Mouse (Mus musculus): Measurements from ENCODE around the gene Tef.

The Tef gene

DNA sequence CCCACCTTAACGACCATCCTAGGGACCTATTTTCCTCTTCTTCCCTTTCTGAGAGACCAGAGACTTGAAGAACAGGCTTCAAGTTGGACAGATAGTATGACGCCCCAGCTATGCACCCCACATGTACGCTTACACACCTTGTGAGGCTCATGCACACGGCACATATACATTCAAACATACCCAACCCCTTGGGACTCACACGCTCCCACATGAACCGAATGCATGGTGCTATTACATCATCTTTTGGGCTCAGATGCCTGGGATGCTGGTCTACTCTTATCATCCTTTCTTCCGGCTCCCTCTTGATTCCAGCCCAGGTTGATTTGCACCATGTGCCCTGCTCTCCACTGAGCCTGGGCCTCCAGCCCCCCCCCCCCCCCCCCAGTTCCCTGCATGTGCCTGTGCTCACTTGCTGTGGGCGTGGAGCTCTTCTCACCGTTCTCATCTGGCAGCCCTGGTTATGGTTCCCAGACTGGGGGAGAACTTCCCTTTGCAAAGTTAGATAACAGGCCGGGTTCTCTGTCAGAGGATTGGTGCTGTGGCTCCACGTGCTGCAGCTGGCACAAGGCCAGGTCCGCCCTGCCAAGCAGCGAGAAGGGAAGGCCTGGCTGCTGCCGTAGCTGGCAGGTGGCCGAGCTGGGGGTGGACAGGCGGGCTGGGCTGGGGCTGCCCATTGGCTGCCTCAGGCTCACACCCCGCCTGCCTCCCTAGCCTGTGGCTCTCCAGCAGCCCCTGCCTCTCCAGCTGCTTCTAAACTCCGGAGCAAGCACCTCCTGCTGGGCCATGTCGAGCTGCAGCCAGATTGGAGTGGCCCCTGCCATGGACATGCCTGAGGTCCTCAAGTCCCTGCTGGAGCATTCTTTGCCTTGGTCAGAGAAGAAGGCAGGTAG, at the start of gene Tef:
Tef (plus strand) TSS at position 421 of the 890 bp plus-strand sequence.
- DNase-seq = peak; percentile 100

- no peak for DNase-seq
Measured at GRCm38 (mm10) chr15:81753669-81754068, 48.6 kb upstream of the Tef start.

GRCm38 (mm10) chr15:81758701-81759100, 43.5 kb upstream of the Tef start:
- peak in 1 of 2 experiments; percentile 57 for DNase-seq

- no peak for DNase-seq
Measured at GRCm38 (mm10) chr15:81759542-81759941, 42.7 kb upstream of the Tef start.

DNA sequence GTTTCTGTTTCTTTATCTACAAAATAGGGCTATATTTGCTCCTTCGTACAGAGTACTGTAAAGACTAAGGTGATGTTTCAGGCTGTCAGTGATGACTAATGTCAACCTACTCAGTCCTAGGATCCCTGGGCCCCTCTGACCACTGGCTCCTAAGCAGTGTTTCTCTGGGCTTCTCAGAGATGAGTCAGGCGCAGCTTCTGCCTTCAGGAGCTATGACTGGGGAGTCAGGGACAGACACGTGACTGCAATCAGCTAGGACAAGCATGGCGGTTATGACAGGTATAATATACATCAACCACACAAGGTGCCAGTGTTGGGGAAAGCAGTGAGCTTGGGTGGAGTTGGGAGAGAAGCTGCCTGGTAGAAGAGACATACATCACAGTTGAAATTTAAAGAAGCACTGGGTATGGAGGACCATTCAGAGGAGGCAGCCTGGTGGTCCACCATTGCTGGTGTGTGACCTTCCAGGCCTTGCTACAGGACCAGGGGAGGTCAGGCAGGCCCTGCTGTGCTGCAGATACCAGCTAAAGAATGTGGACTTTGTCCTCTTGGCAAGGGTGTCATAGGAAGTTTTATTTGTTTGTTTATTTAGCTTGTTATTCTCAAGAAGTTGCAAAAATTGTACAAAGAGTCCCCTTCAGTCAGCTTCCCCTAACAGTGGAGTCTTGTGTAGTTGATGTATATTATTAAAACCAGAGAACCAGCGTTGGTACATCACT, 41.7 kb upstream of the Tef start:
- DNase-seq = no peak

DNA sequence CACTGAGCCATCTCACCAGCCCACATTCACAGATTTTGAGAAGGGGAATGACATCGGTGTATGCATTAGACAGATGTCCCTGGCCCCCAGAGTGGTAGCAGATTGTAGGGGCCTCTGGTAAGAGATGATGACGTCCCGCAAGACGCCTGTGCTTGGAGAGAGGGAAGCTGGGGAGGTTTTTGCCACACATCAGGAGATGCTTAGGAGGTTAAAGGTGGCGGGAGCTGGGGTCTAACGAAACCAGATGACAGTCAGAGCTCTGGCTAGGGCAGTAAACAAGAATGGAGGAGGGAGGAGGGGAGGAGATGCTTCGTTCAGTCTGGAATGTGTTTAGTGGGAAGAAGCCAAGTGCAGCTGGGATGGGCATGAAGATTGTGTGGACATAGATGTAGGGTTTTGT, 40.8 kb upstream of the Tef start:
- no peak for DNase-seq

DNA sequence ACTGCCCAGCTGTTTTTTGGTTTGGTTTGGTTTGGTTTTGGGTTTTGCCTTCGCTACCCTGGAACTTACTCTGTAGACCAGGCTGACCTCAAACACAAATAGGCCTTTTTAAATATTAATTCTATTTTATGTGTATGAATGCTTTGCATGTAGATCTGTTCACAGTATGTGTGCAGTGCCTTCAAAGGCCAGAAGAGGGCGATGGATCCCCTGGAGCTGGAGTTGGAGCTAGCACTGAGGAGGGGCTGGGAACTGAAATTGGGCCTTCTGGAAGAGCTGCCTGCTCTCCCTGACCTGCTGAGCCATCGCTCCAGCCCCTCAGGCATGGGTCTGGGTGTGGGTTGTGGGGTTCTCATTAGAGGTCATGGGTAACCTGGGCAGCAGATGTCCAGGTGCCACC, 40.3 kb upstream of the Tef start:
- DNase-seq = no peak

DNA sequence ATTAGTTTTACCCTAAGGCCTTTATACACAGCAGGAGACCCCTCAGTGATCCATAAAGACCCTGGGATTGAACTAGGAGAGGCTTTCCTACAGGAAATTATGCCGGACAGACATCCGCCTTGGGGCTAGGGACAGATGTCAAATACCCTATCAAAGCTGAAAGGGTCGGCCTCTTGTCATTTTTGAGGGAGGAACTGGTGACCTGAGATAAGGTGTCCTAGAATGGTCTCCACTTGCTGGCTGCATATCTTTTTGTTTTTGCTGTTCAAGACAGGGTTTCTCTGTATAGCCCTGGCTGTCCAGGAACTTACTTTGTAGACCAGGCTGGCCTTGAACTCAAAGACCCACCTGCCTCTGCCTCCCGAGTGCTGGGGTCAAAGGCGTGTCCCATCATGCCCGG, 37.6 kb upstream of the Tef start:
- no peak for DNase-seq

DNA sequence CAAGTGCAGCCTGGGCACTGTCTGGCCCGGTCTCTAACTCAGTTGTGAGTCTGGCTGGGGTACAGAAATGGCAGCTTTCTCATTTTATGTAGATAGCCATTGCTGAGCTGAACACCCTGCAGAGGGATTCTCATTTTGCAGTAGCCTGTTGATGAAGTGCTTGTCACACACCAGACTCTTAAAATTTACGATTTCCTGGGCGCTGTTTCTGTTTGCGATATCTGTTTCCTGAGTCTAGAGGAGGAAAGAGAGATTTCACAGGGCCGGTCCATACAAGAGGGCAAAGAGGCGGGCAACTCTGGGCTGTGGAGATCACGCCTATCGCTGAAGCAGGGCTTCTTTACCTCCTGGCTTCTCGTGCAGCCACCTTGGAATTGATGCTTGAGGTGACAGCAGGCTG, 36.6 kb upstream of the Tef start:
- no peak for DNase-seq

- DNase-seq = no peak
Measured at GRCm38 (mm10) chr15:81766439-81766838, 35.8 kb upstream of the Tef start.

GRCm38 (mm10) chr15:81769037-81769436, 33.2 kb upstream of the Tef start:
- DNase-seq = peak in 1 of 2 experiments; percentile 46

DNA sequence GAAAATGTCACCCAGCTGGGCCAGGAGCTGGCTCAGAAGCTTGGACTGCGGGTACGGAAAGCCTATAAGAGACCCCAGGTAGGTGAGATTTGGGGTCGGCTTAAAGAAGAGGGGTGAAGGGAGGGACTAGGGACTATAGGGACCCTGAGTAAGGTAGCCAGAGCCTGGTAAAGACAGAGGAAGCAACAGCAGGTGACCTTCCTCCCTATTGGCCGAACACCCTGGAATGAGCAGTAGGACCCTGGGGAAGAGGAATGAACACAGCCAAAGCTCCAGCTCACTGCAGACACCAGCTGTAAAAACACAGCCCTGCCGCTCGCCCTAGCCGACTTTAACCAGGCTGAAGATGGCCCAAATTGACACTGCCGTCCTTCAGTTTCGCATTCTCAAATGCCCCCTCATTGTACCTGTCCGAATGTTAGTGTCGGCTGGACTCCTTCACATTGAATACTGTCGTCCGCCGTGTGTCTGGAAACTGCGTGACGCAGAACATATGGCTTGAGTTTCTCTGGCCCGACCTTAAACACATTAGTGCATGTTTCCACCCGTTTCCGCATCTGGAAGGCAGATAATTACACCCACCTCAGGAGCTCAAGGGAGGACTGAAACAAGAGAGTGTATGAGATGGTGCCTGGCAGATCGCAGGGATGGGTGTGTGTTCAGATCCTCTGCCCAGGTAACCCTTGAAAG, 29.6 kb upstream of the Tef start:
- DNase-seq = peak in 1 of 2 experiments; percentile 46

- DNase-seq = peak in 1 of 2 experiments; percentile 43
Measured at GRCm38 (mm10) chr15:81774505-81775171, 27.6 kb upstream of the Tef start.

GRCm38 (mm10) chr15:81776631-81777422, 25.4 kb upstream of the Tef start:
- DNase-seq = no peak

GRCm38 (mm10) chr15:81781816-81782215, 20.4 kb upstream of the Tef start:
- no peak for DNase-seq

DNA sequence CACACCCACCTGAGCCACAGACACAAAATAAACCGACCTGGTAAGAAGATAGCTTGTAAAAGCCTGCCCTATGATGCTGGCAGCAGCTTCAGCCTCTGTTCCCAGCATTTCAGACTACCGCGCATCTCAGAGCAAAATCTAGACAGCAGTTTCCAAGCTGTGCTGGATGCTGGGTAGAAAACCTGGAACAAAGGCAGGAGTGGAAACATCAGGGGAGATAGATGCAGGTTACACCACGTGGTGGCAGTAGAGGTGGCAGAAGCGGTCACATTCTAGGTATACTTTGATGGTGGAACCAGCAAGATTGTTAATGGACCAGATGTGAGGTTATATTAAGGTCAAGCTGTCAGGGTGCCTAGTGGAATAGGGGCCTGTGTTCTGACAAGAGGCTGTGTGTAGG, 17.5 kb upstream of the Tef start:
- peak; percentile 59 to 71 for DNase-seq

DNA sequence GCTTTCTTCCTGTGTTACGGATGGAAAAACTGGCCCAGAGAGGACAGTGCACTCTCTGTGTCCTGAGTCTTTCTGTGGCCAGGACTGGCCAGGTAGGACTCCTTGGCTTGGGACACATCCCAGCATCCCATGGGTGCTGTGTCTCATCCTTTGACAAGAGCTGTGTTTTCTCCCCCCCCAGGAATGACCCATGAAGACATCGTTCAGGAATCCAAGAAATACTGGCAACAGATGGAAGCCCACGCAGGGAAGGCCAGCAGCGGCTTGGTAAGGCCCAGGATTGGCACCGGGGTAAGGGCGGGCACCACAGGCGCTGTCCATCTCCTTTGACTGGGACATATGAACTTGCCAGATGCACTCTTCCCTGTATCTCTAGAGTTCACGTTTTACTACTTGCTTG, 16.5 kb upstream of the Tef start:
- no peak for DNase-seq

- DNase-seq = no peak
Measured at GRCm38 (mm10) chr15:81787525-81787924, 14.7 kb upstream of the Tef start.

DNA sequence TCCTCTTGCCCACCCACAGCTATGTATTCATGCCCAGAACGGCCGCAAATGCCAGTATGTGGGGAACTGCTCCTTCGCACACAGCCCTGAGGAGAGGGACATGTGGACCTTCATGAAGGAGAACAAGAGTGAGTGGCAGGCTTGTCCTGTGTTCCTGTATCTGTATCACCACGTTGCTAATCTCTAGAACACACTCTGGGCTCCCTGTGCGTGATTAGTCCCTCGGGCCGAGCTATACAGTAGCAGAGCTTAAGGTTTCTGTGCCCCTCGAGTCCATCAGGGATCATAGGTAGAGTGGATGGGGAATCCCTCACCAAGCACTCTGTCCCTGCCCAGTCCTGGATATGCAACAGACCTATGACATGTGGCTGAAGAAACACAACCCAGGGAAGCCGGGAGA, 9.8 kb upstream of the Tef start:
- no peak for DNase-seq

GRCm38 (mm10) chr15:81796228-81796627, 6.0 kb upstream of the Tef start:
- DNase-seq = peak; percentile 45 to 54

DNA sequence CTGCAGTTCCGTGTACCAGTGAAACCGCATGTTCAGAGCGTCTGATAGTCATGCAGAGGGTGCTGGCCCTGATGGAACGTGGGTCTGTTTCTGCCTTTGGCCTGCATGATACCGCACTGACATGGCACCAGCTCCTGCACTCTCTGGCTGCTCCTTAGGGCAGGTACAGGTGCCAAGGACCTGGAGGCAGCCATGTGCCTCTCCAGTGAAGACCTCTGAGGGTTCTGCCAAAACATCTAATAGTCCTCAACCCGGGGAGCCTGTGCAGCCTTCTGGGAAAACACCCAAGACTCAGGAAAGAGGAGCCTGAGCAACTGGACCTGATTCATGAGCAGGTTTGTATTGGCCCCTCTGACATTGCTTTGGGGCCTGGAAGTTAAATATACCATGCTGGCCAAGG, 4.4 kb upstream of the Tef start:
- no peak for DNase-seq

- no peak for DNase-seq
Measured at GRCm38 (mm10) chr15:81798421-81798820, 3.8 kb upstream of the Tef start.
